Mouse (Mus musculus): Measurements from ENCODE around the gene Ulk4.
"Not testable (repeated sequence)": the region's sequence is repeated elsewhere in the genome, so short reads cannot be mapped to it uniquely, and the experiment has no call there.

The Ulk4 gene

DNA sequence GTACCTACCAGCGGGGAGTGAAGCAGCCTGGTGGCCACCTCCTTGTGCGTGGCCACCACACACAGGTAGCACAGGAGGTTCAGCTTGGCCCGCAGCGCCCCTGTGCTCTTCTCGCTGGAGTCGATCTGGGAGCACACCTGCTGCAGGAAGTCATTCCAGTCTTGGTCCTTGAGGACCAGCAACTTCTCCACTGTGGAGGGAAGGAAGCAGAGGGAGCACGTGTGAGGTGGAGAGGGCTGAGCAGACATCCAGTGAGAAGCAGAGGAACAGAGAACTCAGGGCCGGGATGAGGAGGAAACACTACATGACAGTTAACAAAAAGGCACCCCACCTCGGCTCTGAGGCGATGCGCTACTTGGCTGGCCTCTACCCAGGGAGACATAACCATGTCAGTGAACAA, 26.1 kb downstream of the Ulk4 start:
- no peak for DNase-seq

DNA sequence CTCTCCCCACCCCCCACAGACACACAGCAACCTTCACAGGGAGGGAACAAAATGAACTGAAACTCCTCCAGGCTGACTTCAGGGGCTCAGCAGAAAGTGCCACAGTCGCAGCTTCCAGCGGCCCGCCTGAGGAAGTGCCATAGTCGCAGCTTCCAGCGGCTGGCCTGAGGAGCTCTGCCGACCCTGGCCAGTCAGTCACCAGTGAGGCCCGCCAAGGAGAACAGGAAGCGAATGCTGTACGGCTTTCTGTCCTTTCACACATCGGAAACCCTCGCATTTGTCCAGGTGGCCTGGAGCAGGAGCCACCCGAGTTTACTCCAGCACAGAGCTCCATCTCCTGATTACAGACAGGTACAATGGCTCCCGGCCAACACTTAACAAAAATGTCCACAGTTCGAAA, 27.2 kb downstream of the Ulk4 start:
- DNase-seq = no peak

DNA sequence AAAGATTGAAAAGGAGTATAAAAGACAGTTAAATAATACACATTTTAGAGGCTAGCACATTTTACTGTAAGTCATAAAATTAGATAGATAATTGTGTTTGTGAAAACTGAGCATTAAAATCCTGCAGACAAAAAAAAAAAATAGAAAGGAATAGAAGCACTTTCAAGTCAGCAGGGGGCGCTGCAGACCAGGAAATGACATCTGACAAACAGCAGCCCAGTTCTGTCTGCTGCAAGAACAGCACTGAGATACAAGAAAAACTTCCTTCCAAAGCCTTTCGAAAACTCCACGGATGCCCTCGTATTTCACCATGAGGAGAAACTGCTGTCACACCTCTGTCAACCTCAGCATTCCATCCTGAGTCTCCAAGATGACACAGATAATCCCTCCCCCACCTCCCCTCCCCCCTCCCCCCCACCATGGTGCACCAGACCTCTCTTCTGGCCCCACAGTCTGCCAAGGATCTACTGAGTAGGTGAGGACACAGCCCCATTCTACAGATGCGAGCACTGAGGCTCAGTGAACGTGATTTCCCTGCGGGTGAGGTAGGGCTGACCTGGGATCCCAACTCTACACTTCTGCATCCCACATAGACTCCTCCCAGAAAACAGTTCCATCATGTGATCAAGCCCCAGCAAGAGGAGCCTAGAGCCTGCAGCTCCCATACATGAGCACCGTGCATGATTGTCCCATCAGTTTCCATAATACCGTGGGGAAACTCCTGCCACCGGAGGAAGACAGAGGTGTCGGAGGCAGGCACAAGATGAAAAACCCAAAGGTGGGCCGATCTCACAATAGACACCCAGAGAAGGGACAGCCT, 28.8 kb downstream of the Ulk4 start:
- DNase-seq = peak; percentile 83 to 89

DNA sequence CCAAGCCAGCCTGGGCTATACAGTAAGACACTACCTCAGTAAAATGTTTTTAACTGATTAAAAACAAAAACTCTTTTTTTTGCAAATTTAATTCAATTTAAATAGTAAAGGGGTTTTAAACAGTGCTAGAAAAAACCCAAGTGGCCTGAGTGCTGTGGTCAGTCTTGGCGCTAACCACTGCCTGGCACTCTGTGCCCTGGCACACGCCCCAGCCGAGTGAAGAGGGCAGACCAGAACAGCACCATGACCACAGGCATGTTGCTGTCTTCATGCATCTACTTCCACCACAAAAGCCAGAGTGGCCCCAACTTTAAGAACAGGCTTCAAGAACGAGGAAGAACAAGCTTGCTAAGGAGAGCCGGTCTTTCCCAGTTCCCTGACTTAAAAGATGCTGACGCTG, 29.9 kb downstream of the Ulk4 start:
- no peak for DNase-seq

DNA sequence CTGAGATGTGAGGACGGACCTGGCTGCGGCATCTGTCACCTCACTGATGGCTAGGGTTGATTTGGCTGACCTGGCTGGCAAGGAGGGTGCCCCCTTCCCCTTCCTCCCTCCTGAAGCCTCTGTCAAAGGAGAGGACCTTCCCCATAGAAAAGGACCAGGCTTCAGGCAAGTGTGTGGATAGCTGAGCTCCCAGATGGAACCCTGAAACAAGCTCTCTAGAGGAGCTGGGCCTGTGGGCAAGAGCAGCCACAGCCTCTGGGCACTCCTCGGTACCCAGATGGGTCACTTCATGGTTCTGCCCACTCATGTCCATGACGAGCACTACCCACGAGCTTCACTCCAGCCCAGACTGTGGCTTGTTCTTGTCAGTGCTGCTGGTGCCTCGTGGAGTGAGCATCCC, 34.7 kb downstream of the Ulk4 start:
- no peak for DNase-seq

DNA sequence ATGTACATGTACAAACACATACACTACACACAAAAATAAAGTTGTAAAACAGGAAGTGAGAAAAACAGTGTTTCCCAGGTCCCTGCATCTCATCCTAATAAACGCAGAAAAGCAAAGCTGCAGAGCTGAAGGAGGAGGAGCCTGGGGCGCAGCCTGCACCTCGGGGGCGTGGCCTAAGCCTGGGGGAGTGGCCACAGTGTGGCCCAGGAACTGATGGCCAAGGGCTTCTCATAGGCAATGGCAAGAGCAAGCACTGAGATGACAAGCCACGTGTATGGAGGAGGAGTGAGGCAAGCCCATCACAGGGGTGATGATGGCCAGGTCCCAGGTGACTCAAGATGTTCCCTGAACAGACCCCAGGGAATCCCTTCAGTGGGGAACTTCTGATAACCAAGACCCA, 35.2 kb downstream of the Ulk4 start:
- no peak for DNase-seq

DNA sequence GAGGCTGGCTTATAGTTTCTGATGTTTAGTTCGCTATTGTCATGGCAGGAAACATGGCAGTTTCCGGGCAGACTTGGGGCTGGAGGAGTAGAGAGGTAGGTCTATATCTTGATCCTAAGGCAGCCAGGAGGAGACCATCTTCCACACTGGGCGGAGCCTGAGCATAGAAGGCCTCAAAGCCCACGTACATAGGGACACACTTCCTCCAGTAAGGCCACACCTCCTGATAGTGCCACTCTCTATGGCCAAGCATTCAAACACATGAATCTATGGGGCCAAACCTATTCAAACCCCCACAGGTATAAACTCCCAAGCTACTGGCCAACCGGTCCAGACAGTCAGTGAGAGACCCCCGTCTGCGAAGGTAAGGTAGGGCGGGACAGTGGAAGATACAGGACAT, 35.6 kb downstream of the Ulk4 start:
- no peak for DNase-seq

DNA sequence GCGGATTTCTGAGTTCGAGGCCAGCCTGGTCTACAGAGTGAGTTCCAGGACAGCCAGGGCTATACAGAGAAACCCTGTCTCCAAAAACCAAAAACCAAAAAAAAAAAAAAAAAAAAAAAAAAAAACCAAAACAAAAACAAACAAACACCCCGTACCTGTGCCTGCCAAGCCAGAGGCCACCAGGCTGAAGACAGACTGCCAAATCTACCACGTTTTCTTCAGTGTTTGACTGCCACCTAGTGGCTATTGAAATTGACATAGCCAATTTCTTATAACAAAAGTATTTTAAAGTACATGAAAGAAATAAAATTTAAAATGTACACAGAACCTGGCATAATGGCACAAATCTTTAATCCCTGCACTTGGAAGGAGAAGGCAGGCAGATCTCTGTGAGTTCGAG, 36.8 kb downstream of the Ulk4 start:
- DNase-seq = peak; percentile 28 to 56

DNA sequence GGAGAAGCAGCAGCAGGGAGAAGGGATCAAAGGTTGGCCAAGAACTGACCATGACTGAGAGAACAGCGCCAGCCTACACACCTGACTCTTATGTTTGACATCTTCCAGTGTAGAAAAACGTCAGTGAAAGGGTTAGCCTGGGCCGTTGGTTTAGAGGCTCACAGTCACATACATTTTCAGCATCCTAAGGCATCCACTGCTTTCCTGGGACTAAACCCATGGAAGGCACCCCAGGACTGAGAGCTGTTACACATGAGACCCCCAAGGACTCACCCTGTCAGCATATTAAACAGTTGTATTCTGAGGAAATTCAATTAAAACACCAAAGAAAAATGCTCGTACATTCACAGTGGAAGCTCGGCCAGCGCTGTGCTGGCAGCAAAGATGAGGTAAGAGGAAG, 37.4 kb downstream of the Ulk4 start:
- peak in 1 of 2 experiments; percentile 2 for DNase-seq

DNA sequence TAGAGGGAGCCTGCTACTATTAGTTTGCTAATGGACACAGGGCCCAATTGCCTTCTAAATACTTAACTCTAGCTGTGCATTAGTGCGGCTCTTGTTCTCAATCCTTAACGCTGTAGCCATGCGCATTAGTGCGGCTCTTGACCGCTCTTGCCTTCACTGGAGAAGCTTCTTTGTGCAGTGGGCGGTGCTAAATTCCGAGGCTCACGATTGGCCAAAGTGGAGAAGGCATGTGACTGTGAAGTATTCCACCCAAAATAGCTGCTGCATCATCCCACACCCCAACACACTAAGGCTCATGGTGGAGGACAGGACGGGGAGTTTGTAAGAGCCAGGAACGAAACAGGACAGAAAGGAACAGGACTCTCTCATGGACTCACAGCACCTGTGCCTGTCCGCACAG, 58.4 kb downstream of the Ulk4 start:
- DNase-seq = no peak

DNA sequence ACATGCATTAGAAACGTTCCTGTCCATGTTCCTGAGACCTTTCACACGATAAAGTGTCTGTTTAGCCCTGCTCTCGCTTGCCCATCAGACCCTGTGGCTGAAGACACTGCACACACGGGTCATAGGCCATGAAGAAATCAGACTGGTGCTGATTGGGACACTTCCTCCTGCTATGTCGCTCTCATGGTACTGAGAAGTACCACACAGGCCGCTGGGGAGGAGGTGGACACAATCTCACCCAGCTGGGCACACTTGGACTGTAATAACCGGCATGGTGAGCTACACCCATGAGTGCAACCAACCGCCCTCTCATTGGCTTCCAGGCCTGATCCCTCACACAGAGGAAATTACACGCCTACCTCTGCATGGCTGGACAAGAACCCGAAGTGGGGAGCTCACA, 58.8 kb downstream of the Ulk4 start:
- DNase-seq = no peak

DNA sequence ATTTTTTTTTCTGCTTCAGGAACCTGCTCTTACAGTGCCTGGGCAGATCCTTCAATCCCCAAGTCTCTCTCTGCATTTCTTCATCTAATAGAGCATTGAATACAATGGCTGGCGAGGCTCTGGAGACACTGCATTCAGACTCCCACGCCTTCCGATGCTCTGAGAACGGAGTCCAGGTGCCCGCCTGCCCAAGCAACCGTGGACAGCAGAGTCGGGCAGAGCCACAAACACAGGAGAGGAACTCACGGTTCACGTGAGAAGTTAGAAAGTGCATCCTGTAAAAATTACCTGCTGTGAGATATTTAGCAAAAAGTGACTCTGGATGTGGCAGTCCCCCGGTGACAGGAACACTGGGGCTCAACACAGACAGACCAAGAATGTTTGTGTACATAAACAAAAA, 59.3 kb downstream of the Ulk4 start:
- DNase-seq = no peak

DNA sequence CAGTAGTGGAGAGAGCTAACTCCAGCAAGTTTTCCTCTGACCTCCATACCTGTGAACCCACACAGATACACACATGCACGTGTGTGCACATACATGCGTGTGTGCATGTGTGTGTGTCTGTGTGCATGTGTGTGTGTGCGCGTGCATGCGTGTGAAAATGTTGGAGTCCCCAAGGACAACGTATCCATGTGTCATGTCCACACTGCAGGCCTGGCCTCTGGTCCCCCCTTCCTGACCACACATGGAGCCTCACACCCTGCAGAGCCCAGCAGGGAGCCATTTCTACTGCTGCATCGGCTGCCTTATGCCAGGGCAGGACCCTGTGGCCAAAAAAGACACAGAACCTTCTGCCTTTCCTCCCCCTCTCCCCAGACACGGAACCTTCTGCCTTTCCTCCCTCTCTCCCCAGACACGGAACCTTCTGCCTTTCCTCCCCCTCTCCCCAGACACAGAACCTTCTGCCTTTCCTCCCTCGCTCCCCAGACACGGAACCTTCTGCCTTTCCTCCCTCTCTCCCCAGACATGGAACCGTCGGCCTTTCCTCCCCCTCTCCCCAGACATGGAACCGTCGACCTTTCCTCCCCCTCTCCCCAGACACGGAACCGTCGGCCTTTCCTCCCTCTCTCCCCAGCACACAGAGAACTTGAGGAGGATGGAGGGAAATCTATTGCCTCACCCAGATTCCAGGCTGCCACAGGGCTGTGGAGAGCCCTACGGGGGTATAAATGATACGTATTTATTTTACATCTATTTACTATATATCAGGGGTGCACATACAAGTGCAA, 60.3 kb downstream of the Ulk4 start:
- DNase-seq = no peak

DNA sequence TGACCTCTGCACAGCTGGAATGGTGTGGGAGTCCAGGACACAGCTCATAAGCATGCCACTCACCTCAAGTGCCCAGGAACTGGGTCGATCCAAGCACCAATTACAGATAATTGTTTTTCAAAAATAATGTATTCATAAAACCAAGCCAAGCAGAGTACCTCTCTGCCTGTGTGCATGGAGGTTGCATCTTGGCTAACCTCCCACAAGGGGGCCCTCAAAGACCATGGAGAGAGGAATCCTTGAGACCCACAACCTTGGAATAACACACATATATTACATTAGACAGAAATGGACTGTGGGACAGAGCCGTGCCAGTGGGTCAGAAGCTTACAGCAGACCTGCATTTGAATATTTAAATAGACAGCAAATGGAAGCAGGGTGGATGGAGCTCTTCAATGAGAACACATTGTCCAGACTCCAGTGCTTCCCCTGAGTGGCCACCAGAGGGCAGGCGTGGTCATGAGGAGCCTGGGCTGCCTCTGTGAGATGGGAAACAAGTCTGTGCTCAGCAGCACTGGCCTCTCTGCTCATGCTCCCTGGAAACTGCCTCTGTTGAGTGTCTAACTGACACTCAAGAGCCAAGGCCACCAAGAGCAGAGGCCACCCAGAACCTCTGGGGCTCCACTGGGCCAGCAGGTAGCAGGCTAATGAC, 61.5 kb downstream of the Ulk4 start:
- DNase-seq = peak; percentile 65 to 67

DNA sequence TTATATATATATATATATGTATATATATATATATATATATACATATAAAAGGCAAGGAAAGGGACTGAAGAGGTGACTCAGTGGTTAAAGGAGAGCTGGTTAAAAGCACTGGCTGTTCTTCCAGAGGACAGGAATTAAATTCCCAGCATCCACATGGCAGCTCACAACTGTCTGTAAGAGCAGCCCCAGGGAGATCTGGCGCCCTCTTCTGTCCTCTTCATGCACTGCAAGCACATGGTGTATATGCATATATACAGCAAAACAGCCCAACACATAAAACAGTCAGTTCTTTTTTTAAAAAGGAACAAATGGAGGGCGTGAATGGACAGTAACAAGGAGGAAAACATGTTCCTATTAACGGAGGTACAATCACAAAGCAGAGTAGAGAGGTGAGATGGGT, 64.7 kb downstream of the Ulk4 start:
- DNase-seq = no peak

DNA sequence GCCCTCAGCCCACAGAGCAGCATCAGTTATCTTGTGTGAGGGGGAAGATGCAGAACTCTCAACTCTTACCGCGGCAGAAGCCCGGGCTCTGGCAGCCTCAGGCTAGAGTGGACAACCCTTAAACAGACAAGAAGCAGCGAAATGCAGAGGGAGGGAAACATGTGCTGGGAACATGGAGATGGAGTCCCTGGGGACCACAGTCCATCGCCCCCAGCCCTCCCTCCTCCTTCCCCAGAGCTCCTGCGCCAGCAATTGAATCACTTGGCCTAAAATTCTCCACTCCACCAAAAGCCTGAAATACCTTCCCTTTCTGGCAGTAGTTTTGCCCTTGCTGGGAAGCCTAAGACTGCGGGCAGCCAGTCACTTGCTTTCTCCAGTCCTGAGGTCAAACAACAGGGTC, 72.0 kb downstream of the Ulk4 start:
- no peak for DNase-seq

DNA sequence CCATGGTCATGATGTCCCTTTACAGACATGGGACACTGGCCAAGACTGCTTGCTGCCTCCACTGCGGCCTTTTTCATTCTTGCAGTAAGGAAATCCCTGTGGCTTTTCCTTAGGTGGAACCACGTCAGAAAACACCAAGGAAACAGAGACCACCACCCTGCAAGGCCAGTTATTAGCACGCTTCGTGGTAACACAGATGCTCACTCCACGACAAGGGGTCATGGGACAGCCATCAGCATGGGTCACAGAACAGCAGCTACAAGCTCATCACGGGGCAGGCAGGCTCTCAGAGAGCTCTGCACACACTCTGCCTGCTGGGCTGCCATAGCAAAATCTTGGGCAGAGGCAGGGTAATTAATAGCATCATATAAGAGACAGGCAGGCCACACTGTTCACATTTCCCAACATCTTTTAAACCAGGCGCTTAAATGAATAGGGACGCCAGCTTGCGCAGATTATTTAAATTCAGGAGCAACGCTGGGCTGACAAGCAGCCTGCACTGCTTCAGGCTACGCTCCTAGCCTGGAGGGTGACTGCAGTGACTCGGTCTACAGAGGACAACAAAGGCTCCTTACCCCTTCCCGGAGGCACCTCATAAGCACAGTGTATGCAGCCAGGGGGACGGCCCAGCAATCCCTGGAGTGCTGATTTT, 72.7 kb downstream of the Ulk4 start:
- peak in 1 of 2 experiments; percentile 0 for DNase-seq

DNA sequence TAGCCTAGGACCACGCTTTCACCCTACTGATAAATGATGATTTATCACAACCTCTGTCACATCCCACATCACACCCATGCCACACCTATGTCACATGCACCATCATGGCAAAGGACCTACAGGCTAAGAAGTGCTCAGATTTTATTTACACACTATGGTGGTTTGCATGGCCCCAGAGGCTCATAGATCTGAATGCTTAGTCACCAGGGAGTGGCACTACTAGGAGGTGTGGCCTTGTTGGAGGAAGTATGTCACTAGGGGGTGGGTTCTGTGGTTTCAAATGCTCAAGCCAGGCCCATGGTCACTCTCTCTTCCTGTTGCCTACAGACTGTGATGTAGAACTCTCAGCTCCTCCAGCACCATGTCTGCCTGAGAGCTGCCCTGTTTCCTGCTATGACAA, 73.3 kb downstream of the Ulk4 start:
- DNase-seq = no peak

DNA sequence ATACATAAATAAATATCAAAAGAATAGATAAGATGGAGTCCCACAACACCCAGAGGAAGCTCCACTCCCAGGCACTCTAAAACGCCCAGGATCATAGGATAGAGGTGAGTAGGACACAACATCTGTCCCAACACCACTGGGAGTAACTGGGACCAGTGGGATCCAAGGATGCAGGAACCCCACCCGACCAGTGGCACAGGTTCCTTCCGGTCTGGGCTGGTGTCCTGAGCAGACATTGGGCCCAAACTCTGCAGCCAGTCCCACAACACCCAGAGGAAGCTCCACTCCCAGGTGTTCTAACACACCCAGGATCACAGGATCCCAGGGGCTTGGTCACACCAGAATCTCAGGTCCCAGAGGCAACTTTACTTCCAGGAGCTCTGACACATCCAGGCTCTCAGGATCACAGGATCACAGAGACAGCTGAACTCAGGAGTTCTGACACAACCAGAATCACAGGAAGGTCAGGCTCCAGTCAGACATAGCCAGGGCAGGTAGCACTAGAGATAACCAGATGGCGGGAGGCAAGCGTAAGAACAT, 77.8 kb downstream of the Ulk4 start:
- DNase-seq = not testable (repeated sequence)

DNA sequence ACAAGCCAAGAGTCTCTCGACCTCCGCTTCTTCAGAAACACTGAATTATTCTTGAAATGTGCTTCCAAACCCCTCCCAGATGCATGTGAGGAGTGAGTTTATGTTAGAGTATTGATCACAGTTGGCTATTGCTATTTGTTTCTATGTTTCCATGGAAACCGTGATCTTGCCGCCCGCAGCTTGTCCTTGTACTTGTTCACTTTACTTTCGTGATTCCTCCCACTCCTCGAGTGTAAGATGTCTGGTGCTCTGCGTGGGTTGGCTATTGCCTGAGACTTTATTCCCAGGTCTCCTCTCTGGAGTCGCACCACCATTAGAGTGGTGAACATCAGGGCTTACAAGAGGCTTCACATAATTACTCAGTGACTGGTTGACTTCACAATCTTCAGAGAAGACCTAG, 80.5 kb downstream of the Ulk4 start:
- no peak for DNase-seq

DNA sequence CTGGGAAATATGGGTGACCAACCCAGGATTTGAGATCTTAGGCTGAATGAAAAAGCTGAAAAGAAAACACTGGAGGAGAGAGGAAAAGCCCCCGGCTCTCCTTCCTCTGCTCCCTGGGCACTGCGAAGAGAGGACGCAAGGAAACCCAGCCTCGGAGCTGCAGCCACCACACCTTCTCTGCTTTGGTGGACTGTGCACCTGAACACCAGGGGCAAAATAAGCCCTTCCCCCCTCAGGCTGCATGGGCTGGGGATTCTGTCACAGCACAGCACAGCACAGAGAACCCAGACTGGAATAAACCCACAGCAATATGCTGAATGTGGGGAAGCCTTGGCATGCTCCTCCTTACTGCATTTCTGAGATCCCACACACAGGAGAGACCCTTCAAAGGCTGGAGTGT, 81.9 kb downstream of the Ulk4 start:
- DNase-seq = no peak

DNA sequence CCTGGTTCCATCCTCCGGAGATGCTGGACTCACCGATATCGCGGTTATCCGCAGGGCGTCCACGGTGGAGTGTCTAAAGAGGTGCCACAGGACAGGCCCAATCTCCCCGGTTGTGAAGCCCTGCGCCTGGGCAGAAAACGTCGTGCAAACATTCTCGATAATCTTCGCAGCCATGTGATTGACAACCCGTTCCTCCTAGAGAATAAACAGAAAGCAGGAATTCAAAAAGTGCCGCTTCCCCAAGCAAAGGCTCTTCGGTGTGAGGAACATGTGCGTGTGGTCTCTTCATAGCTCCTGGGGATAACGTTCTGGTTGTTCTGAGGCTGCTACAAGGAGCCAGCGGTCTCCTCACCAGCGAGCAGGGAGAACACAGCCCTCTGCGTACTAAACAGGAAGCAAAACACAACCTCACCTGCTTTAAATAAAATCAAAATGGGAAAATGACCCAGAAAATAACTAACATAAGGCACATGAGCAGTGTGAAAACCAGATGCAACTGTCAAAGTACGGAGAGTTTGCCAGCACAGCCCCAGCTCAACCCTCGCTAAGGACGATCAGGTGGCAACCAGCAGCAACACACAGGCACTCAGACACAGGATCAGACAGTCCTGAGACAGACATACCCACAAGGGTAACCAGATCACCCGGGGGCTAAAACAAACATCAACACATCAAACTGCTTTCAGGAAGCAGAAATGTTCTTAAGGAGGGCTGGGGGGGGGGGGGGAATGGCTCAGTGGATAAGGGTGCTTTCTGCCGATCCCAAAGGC, 84.2 kb downstream of the Ulk4 start:
- DNase-seq = no peak

All from cerebellum, postnatal 36 days (tissue).